Mouse (Mus musculus) embryonic fibroblast, embryonic 13.5 days (primary cell): ENCODE results near the gene Gpm6b. TPM values are rescaled to one million over a fixed set of nuclear protein-coding genes. Genes with fewer than 3 reads are reported as not detected.

Experiments used
- H3K27ac ChIP-seq: 2 replicates; pipeline ENCODE4 v1.5.1; 2012; ENCODE audit warnings: low read length, control low read depth, inconsistent platforms; ENCODE audit not compliant: insufficient read depth
- H3K4me1 ChIP-seq: 2 replicates; pipeline ENCODE4 v1.6.1; 2011; ENCODE audit warnings: low read length; ENCODE audit not compliant: control insufficient read depth, insufficient read depth
- H3K4me3 ChIP-seq: 2 replicates; pipeline ENCODE4 v1.5.1; 2011; ENCODE audit warnings: mild to moderate bottlenecking, control low read depth, low read length; ENCODE audit not compliant: insufficient read depth
- CTCF ChIP-seq: IDR thresholded peaks from 2 replicates; pipeline ENCODE4 v1.5.1; 2011; ENCODE audit warnings: mild to moderate bottlenecking, control low read depth, low read length, moderate library complexity, borderline replicate concordance; ENCODE audit not compliant: insufficient read depth
- POLR2A ChIP-seq: IDR thresholded peaks from 2 replicates; pipeline ENCODE4 v1.6.1; 2011; ENCODE audit warnings: low read depth, mild to moderate bottlenecking, control low read depth, low read length, moderate library complexity
- polyA plus RNA-seq: library from polyadenylated mRNA; stranded (reverse); fragments of >200 nt; gene quantifications from 2 replicates; pipeline ENCODE4 v1.2.4, GENCODE M21; 2011; ENCODE audit warnings: low read depth; ENCODE audit not compliant: missing spikeins, insufficient read length

The Gpm6b gene
- polyA plus RNA-seq, 1 experiment, result 48.3 TPM

DNA sequence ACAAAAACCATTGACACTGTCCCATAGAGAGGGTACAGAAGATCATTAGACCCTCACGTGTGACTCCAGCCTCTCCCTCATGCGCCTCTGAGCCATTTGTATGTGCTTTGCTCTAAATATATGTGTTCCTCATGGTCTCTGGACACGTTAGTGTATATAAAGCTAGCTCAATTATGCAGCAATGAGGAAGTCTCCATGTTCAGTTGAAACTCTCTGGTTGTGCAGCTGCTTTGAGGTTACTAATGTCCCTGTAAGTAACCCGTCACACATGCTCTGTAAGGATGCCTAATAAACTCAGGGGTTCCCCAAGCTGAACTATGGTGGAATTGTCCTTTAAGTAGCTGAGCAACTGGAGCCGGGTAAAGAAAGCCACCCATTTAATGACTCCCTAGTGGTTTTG is 88.9 kb downstream of the Gpm6b start:
- no peak for TF ChIP-seq CTCF
- TF ChIP-seq POLR2A, result no peak
- Histone ChIP-seq H3K27ac (no peak overlapping the region), H3K4me3 (no peak overlapping the region), H3K4me1 (no peaks in the 10 kb centered on the region)

GRCm38 (mm10) chrX:166328219-166328901 is 89.6 kb downstream of the Gpm6b start:
- H3K4me3 ChIP-seq, result no peak overlapping the region
- H3K27ac ChIP-seq, result no peak overlapping the region
- no peak for TF ChIP-seq CTCF
- no peak for TF ChIP-seq POLR2A
- H3K4me1 ChIP-seq, result no peaks in the 10 kb centered on the region

- no peak overlapping the region for H3K27ac ChIP-seq
- no peaks in the 10 kb centered on the region for H3K4me1 ChIP-seq
- no peak overlapping the region for H3K4me3 ChIP-seq
- no peak for TF ChIP-seq POLR2A
- no peak for TF ChIP-seq CTCF
Observed at GRCm38 (mm10) chrX:166328904-166329451, 90.3 kb downstream of the Gpm6b start.

GRCm38 (mm10) chrX:166334516-166335136 is 95.9 kb downstream of the Gpm6b start:
- no peaks in the 10 kb centered on the region for H3K4me1 ChIP-seq
- no peak for TF ChIP-seq POLR2A
- no peak for TF ChIP-seq CTCF
- H3K4me3 ChIP-seq, result no peak overlapping the region
- no peak overlapping the region for H3K27ac ChIP-seq

- no peak overlapping the region for H3K27ac ChIP-seq
- no peak overlapping the region for H3K4me3 ChIP-seq
- H3K4me1 ChIP-seq, result no peaks in the 10 kb centered on the region
- TF ChIP-seq POLR2A, result no peak
- TF ChIP-seq CTCF, result no peak
Observed at GRCm38 (mm10) chrX:166338353-166338752, 99.6 kb downstream of the Gpm6b start.

GRCm38 (mm10) chrX:166338784-166339520 is 100.2 kb downstream of the Gpm6b start:
- H3K4me3 ChIP-seq, result no peak overlapping the region
- no peak for TF ChIP-seq POLR2A
- TF ChIP-seq CTCF, result no peak
- H3K27ac ChIP-seq, result no peak overlapping the region
- H3K4me1 ChIP-seq, result no peaks in the 10 kb centered on the region

DNA sequence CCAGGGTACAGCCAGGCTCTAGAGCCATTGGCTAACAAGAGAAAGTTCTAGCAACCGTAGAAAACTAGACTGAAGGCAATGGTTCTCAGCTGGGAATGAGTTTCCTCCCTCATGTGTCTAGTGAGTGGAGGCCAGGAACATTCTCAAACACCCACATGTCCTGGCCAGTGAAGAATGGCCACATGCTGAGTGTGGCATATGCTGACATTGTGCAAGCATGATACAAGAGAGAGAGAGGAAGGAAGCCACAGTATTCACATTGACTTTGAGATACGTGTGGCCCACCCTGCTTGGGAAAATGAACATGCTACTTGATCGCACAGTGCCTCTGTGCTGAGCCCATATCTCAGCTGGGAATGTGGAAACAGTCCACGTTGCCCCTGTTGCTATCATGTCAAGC is 101.2 kb downstream of the Gpm6b start:
- no peaks in the 10 kb centered on the region for H3K4me1 ChIP-seq
- H3K4me3 ChIP-seq, result no peak overlapping the region
- no peak overlapping the region for H3K27ac ChIP-seq
- TF ChIP-seq CTCF (no peak), POLR2A (no peak)

GRCm38 (mm10) chrX:166341795-166342194 is 103.1 kb downstream of the Gpm6b start:
- no peak overlapping the region for H3K4me3 ChIP-seq
- TF ChIP-seq CTCF, result no peak
- no peak for TF ChIP-seq POLR2A
- H3K4me1 ChIP-seq, result no peaks in the 10 kb centered on the region

GRCm38 (mm10) chrX:166344228-166345015 is 105.7 kb downstream of the Gpm6b start:
- H3K4me3 ChIP-seq, result no peak overlapping the region; the same call in 1 of the 2 replicates
- no peak overlapping the region for H3K27ac ChIP-seq
- TF ChIP-seq POLR2A, result no peak
- TF ChIP-seq CTCF, result no peak
- no peaks in the 10 kb centered on the region for H3K4me1 ChIP-seq

More at GRCm38 (mm10) chrX:166341795-166342194, 103.1 kb downstream of the Gpm6b start:
- H3K27ac ChIP-seq, result peak overlapping the region; percentile 19; the same call in 1 of the 2 replicates
